Comparison of ENCODE assay signal across 8 mouse cellular contexts in genomic region chr5:30476534-30476933, GRCm38 (mm10). TPM values are rescaled to one million over a fixed set of nuclear protein-coding genes. Genes with fewer than 3 reads are reported as not detected.
DNase-seq lines count a peak whose midpoint lies in the region; ATAC-seq and TF ChIP-seq lines count a peak whose summit lies in the region.

No protein-coding gene starts in this region.

- no peaks in the 10 kb centered on the region for H3K36me3 ChIP-seq in heart, postnatal 0 days (replicated peaks; ENCODE audit: control insufficient read depth, insufficient read depth, low read length)
- H3K36me3 ChIP-seq in heart, embryonic 11.5 days (ENCODE audit: control insufficient read depth, insufficient read depth, low read length) = no peaks in the 10 kb centered on the region
- no peaks in the 10 kb centered on the region for H3K36me3 ChIP-seq in neural tube, embryonic 15.5 days

- H3K4me3 ChIP-seq in heart, postnatal 0 days (ENCODE audit: low read depth, low read length) = no peak overlapping the region
- no peak overlapping the region for H3K4me3 ChIP-seq in heart, embryonic 11.5 days (ENCODE audit: low read depth, low read length)
- H3K4me3 ChIP-seq in neural tube, embryonic 15.5 days (replicated peaks) = no peak overlapping the region

- H3K9me3 ChIP-seq in heart, postnatal 0 days (replicated peaks; ENCODE audit: control insufficient read depth, low read length) = no peaks in the 10 kb centered on the region
- H3K9me3 ChIP-seq in heart, embryonic 11.5 days (replicated peaks; ENCODE audit: control insufficient read depth, low read length) = no peaks in the 10 kb centered on the region
- H3K9me3 ChIP-seq in neural tube, embryonic 15.5 days (replicated peaks) = no peaks in the 10 kb centered on the region

- DNase-seq in heart, postnatal 0 days (ENCODE audit: low spot score) = no peak
- DNase-seq in right cerebral cortex, adult 18-20 months = peak; percentile 43
- DNase-seq in right cerebral cortex, postnatal 14 days = no peak
- DNase-seq in cerebellum, adult 18-20 months = peak; percentile 36 to 42
- DNase-seq in layer of hippocampus, adult 9-10 months (ENCODE audit: low spot score) = peak; percentile 37
- DNase-seq in thymus, postnatal 36 days = peak; percentile 15 to 24

- H3K9ac ChIP-seq in heart, postnatal 0 days (replicated peaks; ENCODE audit: low read depth, low read length) = no peak overlapping the region
- H3K9ac ChIP-seq in heart, embryonic 11.5 days (ENCODE audit: low read depth, low read length) = no peak overlapping the region
- no peak overlapping the region for H3K9ac ChIP-seq in neural tube, embryonic 15.5 days (replicated peaks)

- WGBS in heart, postnatal 0 days = 30% methylated on average over 10 of the region's 10 CpGs
- 35% methylated on average over 10 of the region's 10 CpGs for WGBS in heart, embryonic 11.5 days (ENCODE audit: insufficient replicate concordance)
- 43% methylated on average over 10 of the region's 10 CpGs for WGBS in neural tube, embryonic 15.5 days

- H3K4me2 ChIP-seq in heart, postnatal 0 days (ENCODE audit: low read depth, low read length) = no peak overlapping the region
- H3K4me2 ChIP-seq in heart, embryonic 11.5 days = no peak overlapping the region
- H3K4me2 ChIP-seq in neural tube, embryonic 15.5 days = no peak overlapping the region

- H3K27me3 ChIP-seq in heart, postnatal 0 days (ENCODE audit: control insufficient read depth, insufficient read depth, low read length) = no peaks in the 10 kb centered on the region
- no peaks in the 10 kb centered on the region for H3K27me3 ChIP-seq in heart, embryonic 11.5 days (ENCODE audit: control insufficient read depth, insufficient read depth, low read length)
- H3K27me3 ChIP-seq in neural tube, embryonic 15.5 days (replicated peaks) = no peaks in the 10 kb centered on the region

- no peak overlapping the region for H3K27ac ChIP-seq in heart, postnatal 0 days (ENCODE audit: low read depth)
- H3K27ac ChIP-seq in heart, embryonic 11.5 days (ENCODE audit: low read depth, low read length) = no peak overlapping the region
- H3K27ac ChIP-seq in neural tube, embryonic 15.5 days (replicated peaks) = no peak overlapping the region

- H3K4me1 ChIP-seq in heart, postnatal 0 days (ENCODE audit: control insufficient read depth, insufficient read depth) = no peaks in the 10 kb centered on the region
- no peaks in the 10 kb centered on the region for H3K4me1 ChIP-seq in heart, embryonic 11.5 days (ENCODE audit: control insufficient read depth, insufficient read depth, low read length)
- no peaks in the 10 kb centered on the region for H3K4me1 ChIP-seq in neural tube, embryonic 15.5 days

- TF ChIP-seq CTCF in heart, postnatal 0 days (IDR thresholded peaks at IDR 0.05; ENCODE audit: low read depth) = peak; percentile 90

- ATAC-seq in heart, postnatal 0 days (ENCODE audit: insufficient read depth, low read depth) = no peak
- no peak for ATAC-seq in heart, embryonic 11.5 days (replicated peaks; ENCODE audit: insufficient number of reproducible peaks, low FRiP score, low TSS enrichment)
- no peak for ATAC-seq in neural tube, embryonic 15.5 days (ENCODE audit: low FRiP score)

- TF ChIP-seq EP300 in heart, postnatal 0 days (IDR thresholded peaks at IDR 0.05; ENCODE audit: low read depth) = no peak

RNA-seq across cellular contexts. Expression of gene 1700001C02Rik, which starts 10.7 kb away (rescaled TPM):
- not detected in 2 replicates for total RNA-seq in heart, postnatal 0 days (2014; rRNA removed; ENCODE audit: low replicate concordance)
- polyA plus RNA-seq in heart, postnatal 0 days (2015; fragmentation: Nextera tagmentation; extraction: Ambion mirVana) = 0.67 TPM in 1 of 2 replicates, not detected in the other
- not detected in 2 replicates for polyA plus RNA-seq in heart, embryonic 11.5 days (2014; fragmentation: Nextera tagmentation; extraction: Ambion mirVana)
- 0.36 and 0.65 TPM in 2 replicates for polyA plus RNA-seq in neural tube, embryonic 15.5 days (2015; fragmentation: Nextera tagmentation; extraction: Ambion mirVana)

RNA-seq across cellular contexts. Expression of gene Otof, which starts 14.8 kb away (rescaled TPM):
- total RNA-seq in heart, postnatal 0 days (2014; rRNA removed; ENCODE audit: low replicate concordance) = 0.04 TPM in 1 of 2 replicates, not detected in the other
- polyA plus RNA-seq in heart, postnatal 0 days (2015; fragmentation: Nextera tagmentation; extraction: Ambion mirVana) = 0.03 and 0.04 TPM in 2 replicates
- polyA plus RNA-seq in heart, embryonic 11.5 days (2014; fragmentation: Nextera tagmentation; extraction: Ambion mirVana) = 0.03 and 0.13 TPM in 2 replicates
- 7.2 and 7.8 TPM in 2 replicates for polyA plus RNA-seq in neural tube, embryonic 15.5 days (2015; fragmentation: Nextera tagmentation; extraction: Ambion mirVana)

Comparison
In these comparisons a context has a peak if more than half of its experiments do, and no peak if none do; other contexts are left out.
1. DNase-seq: peak in right cerebral cortex, adult 18-20 months (single experiment), cerebellum, adult 18-20 months (2 of 2), layer of hippocampus, adult 9-10 months (single experiment) and thymus, postnatal 36 days (2 of 2); none in heart, postnatal 0 days (single experiment) and right cerebral cortex, postnatal 14 days (single experiment).